Mouse (Mus musculus) lung, embryonic 16.5 days (tissue): Measurements from ENCODE around the gene Ostc. TPM values are rescaled to one million over a fixed set of nuclear protein-coding genes. Genes with fewer than 3 reads are reported as not detected.

ENCODE experiments used
- ATAC-seq: fragments of 200-750 bp; cut with Nextera tagmentation; 2 replicates; pipeline ENCODE4 v1.8.0; 2017; ENCODE audit warnings: low read depth, mild to moderate bottlenecking, moderate library complexity
- H3K27ac ChIP-seq: fragments of 300-500 bp; sonication (generic); 2 replicates; pipeline ENCODE4 v1.5.1; 2014; ENCODE audit warnings: mild to moderate bottlenecking, control low read depth, low read length
- H3K27me3 ChIP-seq: fragments of 300-500 bp; sonication (generic); 2 replicates; pipeline ENCODE4 v1.6.1; 2014; ENCODE audit warnings: low read depth, low read length, mixed read lengths; ENCODE audit not compliant: control insufficient read depth, insufficient read depth
- H3K36me3 ChIP-seq: fragments of 300-500 bp; sonication (generic); 2 replicates; pipeline ENCODE4 v1.6.1; 2014; ENCODE audit warnings: low read length; ENCODE audit not compliant: control insufficient read depth, insufficient read depth
- H3K4me1 ChIP-seq: fragments of 300-500 bp; sonication (generic); replicated peaks from 2 replicates; pipeline ENCODE4 v1.6.1; 2014; ENCODE audit warnings: low read length, mixed read lengths; ENCODE audit not compliant: control insufficient read depth, insufficient read depth
- H3K4me2 ChIP-seq: fragments of 300-500 bp; sonication (generic); 2 replicates; pipeline ENCODE4 v1.6.1; 2014; ENCODE audit warnings: low read depth, low read length, control low read depth
- H3K4me3 ChIP-seq: fragments of 300-500 bp; sonication (generic); 2 replicates; pipeline ENCODE4 v1.5.1; 2014; ENCODE audit warnings: mild to moderate bottlenecking, low read length, control low read depth
- H3K9ac ChIP-seq: fragments of 300-500 bp; sonication (generic); 2 replicates; pipeline ENCODE4 v1.6.1; 2014; ENCODE audit warnings: low read length, control low read depth
- H3K9me3 ChIP-seq: fragments of 300-500 bp; sonication (generic); 2 replicates; pipeline ENCODE4 v1.6.1; 2016; ENCODE audit warnings: low read length; ENCODE audit not compliant: control insufficient read depth
- WGBS: fragments of 180-500 bp; shearing (Covaris S2); extraction: QIAGEN DNeasy Blood & Tissue Kit; methylation state at CpG from one replicate; pipeline ENCODE4 v1.1.7; 2014; 5-methylcytosine and 5-hydroxymethylcytosine counted together
- polyA plus RNA-seq: library from polyadenylated mRNA; unstranded; fragments of >200 nt; fragmentation: Nextera tagmentation; extraction: Ambion mirVana; gene quantifications from 2 replicates; pipeline ENCODE4 v1.2.1, GENCODE M21; 2015

Gene Ostc
- polyA plus RNA-seq, 1 experiment from 2014 or later: 351 TPM

GRCm38 (mm10) chr3:130729472-130730188 is 20.4 kb upstream of the Ostc start:
- H3K4me1 ChIP-seq: peaks cover 23% of the 10 kb centered on the region
- peak; percentile 62; the same call in 1 of the 2 replicates for ATAC-seq
- no peaks in the 10 kb centered on the region for H3K27me3 ChIP-seq
- H3K9ac ChIP-seq: peak overlapping the region; percentile 99
- peak overlapping the region; percentile 97 for H3K4me3 ChIP-seq
- H3K4me2 ChIP-seq: peak overlapping the region; percentile 77
- no peaks in the 10 kb centered on the region for H3K9me3 ChIP-seq
- H3K27ac ChIP-seq: peak overlapping the region; percentile 84
- under 1% methylated on average over 57 of the region's 58 CpGs for WGBS
- peaks cover 24% of the 10 kb centered on the region for H3K36me3 ChIP-seq

GRCm38 (mm10) chr3:130727676-130728075 is 18.4 kb upstream of the Ostc start:
- Histone ChIP-seq H3K27me3 (no peaks in the 10 kb centered on the region), H3K4me3 (no peak overlapping the region), H3K9ac (no peak overlapping the region), H3K27ac (no peak overlapping the region), H3K36me3 (peaks cover 26% of the 10 kb centered on the region), H3K4me2 (no peak overlapping the region), H3K9me3 (no peaks in the 10 kb centered on the region), H3K4me1 (peaks cover 23% of the 10 kb centered on the region)
- WGBS: 69% methylated on average over 4 of the region's 4 CpGs
- ATAC-seq: no peak

DNA sequence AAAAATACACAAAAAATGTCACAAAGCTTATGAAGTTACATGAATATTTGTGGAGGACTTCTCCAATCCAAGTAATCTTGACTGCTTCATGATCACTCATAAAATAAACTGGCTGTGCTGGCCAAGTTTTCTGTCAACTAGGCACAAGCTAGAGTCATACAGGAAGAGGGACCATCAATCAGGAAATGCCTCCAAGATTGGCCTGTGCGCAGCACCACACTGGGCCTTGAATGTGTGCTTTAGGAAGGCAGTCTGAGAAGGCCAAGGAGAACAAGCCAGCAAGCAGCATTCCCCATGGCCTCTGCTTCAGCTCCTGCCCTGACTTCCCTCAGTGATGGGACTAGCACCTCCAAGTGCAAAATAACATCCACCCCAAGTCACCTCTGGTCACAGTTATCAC is 17.8 kb upstream of the Ostc start:
- Histone ChIP-seq H3K4me3 (no peak overlapping the region), H3K4me2 (no peak overlapping the region), H3K36me3 (peaks cover 26% of the 10 kb centered on the region), H3K9ac (no peak overlapping the region), H3K27ac (no peak overlapping the region), H3K27me3 (no peaks in the 10 kb centered on the region), H3K9me3 (no peaks in the 10 kb centered on the region), H3K4me1 (peaks cover 23% of the 10 kb centered on the region)
- 48% methylated on average over 1 of the region's 1 CpGs for WGBS
- no peak for ATAC-seq

GRCm38 (mm10) chr3:130725718-130726117 is 16.5 kb upstream of the Ostc start:
- peaks cover 19% of the 10 kb centered on the region for H3K4me1 ChIP-seq
- H3K36me3 ChIP-seq: peaks cover 26% of the 10 kb centered on the region
- no peaks in the 10 kb centered on the region for H3K27me3 ChIP-seq
- H3K4me2 ChIP-seq: no peak overlapping the region
- no peak overlapping the region for H3K27ac ChIP-seq
- no peak for ATAC-seq
- WGBS: 62% methylated on average over 2 of the region's 2 CpGs
- H3K9ac ChIP-seq: no peak overlapping the region
- H3K9me3 ChIP-seq: no peaks in the 10 kb centered on the region
- no peak overlapping the region for H3K4me3 ChIP-seq

GRCm38 (mm10) chr3:130722733-130723478 is 13.7 kb upstream of the Ostc start:
- no peak for ATAC-seq
- no peak overlapping the region for H3K27ac ChIP-seq
- 70% methylated on average over 11 of the region's 11 CpGs for WGBS

GRCm38 (mm10) chr3:130720225-130720624 is 11.0 kb upstream of the Ostc start:
- Histone ChIP-seq H3K27me3 (no peaks in the 10 kb centered on the region), H3K4me3 (no peak overlapping the region), H3K9ac (no peak overlapping the region), H3K4me1 (no peaks in the 10 kb centered on the region), H3K27ac (no peak overlapping the region), H3K36me3 (0 out of 2 replicates have a peak, but pooled peaks cover 2% of the 10 kb centered on the region), H3K9me3 (no peaks in the 10 kb centered on the region), H3K4me2 (no peak overlapping the region)
- 79% methylated on average over 4 of the region's 4 CpGs for WGBS
- ATAC-seq: no peak

More at GRCm38 (mm10) chr3:130722733-130723478, 13.7 kb upstream of the Ostc start:
- peaks cover 5% of the 10 kb centered on the region; the same call in 1 of the 2 replicates for H3K4me1 ChIP-seq
- no peak overlapping the region for H3K9ac ChIP-seq
- H3K27me3 ChIP-seq: no peaks in the 10 kb centered on the region
- H3K4me2 ChIP-seq: no peak overlapping the region
- peaks cover 22% of the 10 kb centered on the region for H3K36me3 ChIP-seq
- no peak overlapping the region for H3K4me3 ChIP-seq
- no peaks in the 10 kb centered on the region for H3K9me3 ChIP-seq

DNA sequence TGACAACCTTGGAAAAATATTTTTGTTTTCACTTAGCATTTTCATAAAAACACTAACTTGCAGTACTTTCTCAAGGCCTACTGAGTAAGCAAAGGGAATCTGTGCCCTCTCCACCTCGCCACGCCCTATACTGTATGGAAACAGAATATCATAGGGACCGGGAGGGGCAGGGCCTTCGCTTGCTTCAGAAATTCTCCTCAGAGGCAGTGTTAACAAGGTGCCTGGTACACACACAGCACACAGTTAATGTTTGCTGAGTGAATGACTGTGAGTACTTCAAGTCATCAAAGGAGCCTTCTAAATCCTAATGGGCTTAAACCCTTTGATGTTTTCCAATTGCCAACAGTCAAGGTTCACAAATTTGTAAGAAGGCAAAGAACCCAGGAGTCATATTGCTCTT is 9.6 kb upstream of the Ostc start:
- 66% methylated on average over 4 of the region's 4 CpGs for WGBS
- Histone ChIP-seq H3K4me2 (no peak overlapping the region), H3K4me1 (peaks cover 3% of the 10 kb centered on the region; the same call in 1 of the 2 replicates), H3K27ac (no peak overlapping the region), H3K36me3 (no peaks in the 10 kb centered on the region), H3K4me3 (no peak overlapping the region), H3K9ac (no peak overlapping the region), H3K27me3 (no peaks in the 10 kb centered on the region), H3K9me3 (no peaks in the 10 kb centered on the region)
- ATAC-seq: no peak

- 78% methylated on average over 7 of the region's 7 CpGs for WGBS
- Histone ChIP-seq H3K27ac (no peak overlapping the region), H3K4me2 (no peak overlapping the region), H3K9ac (no peak overlapping the region; the same call in 1 of the 2 replicates), H3K27me3 (no peaks in the 10 kb centered on the region), H3K9me3 (no peaks in the 10 kb centered on the region), H3K4me3 (no peak overlapping the region), H3K4me1 (peaks cover 3% of the 10 kb centered on the region; the same call in 1 of the 2 replicates), H3K36me3 (no peaks in the 10 kb centered on the region)
- no peak for ATAC-seq
These were observed 7.3 kb upstream of the Ostc start for GRCm38 (mm10) chr3:130716555-130716954.

DNA sequence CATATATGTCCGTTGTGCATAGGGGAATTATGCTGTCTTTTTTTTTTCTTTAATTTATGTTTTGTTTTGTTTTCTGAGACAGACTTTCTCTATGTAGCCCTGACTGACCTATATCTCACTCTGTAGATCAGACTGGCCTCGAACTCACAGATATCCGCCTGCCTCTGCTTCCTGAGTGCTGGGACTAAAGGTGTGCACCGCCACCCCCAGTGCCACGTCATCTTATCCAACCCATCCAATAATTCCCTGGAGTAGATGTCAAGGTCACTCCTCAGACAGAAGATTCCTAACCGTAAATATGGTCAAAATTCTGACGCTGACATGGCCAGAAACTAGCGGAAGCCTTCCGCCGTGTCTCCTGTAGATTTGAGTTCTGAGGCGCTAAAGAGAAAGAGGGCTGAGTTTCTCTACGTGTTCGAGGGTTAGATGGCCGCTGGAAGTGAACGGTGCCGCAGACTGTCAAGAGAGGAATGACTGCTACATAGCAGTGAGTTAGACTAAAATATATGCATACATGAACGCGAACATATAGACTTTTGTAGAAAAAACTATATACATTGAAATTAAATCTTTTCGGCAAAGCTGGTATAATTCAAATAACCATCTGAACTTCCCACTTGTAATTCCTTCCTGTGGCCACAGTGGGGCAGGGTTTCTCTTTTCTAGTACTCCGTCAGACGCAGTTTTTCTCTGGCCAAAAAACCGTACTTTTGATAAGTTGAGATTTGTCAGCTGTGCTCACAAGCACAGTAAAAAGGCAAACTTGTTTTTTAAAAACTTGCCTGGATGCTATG is 5.7 kb upstream of the Ostc start:
- ATAC-seq: peak; percentile 66
- Histone ChIP-seq H3K27me3 (no peaks in the 10 kb centered on the region), H3K27ac (no peak overlapping the region), H3K9ac (peak overlapping the region; percentile 49), H3K4me3 (peak overlapping the region; percentile 51), H3K4me2 (peak overlapping the region; percentile 49), H3K4me1 (peaks cover 4% of the 10 kb centered on the region; the same call in 1 of the 2 replicates), H3K36me3 (no peaks in the 10 kb centered on the region), H3K9me3 (no peaks in the 10 kb centered on the region)
- 10% methylated on average over 22 of the region's 22 CpGs for WGBS
